ENCODE assay signal across 9 mouse cellular contexts in genomic region chr9:31278651-31279050, GRCm38 (mm10). TPM values are rescaled to one million over a fixed set of nuclear protein-coding genes. Genes with fewer than 3 reads are reported as not detected.
DNase-seq lines count a peak whose midpoint lies in the region; ATAC-seq and TF ChIP-seq lines count a peak whose summit lies in the region.
"Had no signal": no experiment of that assay in that cellular context is flagged by ENCODE, and none has a peak within 500 bp of the region (broad histone marks: within the 10 kb centered on the region; RNA-seq: fewer than 3 reads in every experiment).

No protein-coding gene starts in this region.

- no peak for ATAC-seq in forebrain, postnatal 0 days
- ATAC-seq in lung, embryonic 14.5 days (ENCODE audit: insufficient read depth), result no peak
- no peak for ATAC-seq in intestine, embryonic 14.5 days (replicated peaks; ENCODE audit: low FRiP score, low TSS enrichment, low read depth)
- ATAC-seq in neural tube, embryonic 13.5 days (ENCODE audit: low read depth), result no peak

- no peaks in the 10 kb centered on the region for H3K36me3 ChIP-seq in forebrain, embryonic 10.5 days (replicated peaks)
- H3K36me3 ChIP-seq in forebrain, postnatal 0 days (ENCODE audit: insufficient read depth), result no peaks in the 10 kb centered on the region
- no peaks in the 10 kb centered on the region for H3K36me3 ChIP-seq in lung, embryonic 14.5 days (ENCODE audit: insufficient read depth)
- H3K36me3 ChIP-seq in intestine, embryonic 14.5 days (ENCODE audit: control insufficient read depth, insufficient read depth, low read length), result no peaks in the 10 kb centered on the region
- no peaks in the 10 kb centered on the region for H3K36me3 ChIP-seq in neural tube, embryonic 13.5 days

- H3K4me3 ChIP-seq in forebrain, embryonic 10.5 days, result no peak overlapping the region
- no peak overlapping the region for H3K4me3 ChIP-seq in forebrain, postnatal 0 days (ENCODE audit: low read depth, low read length)
- no peak overlapping the region for H3K4me3 ChIP-seq in lung, embryonic 14.5 days (ENCODE audit: low read depth, low read length)
- no peak overlapping the region for H3K4me3 ChIP-seq in intestine, embryonic 14.5 days (ENCODE audit: low read depth, low read length)
- H3K4me3 ChIP-seq in neural tube, embryonic 13.5 days, result no peak overlapping the region
- no peak overlapping the region for H3K4me3 ChIP-seq in left cerebral cortex, adult 2 months

- no peaks in the 10 kb centered on the region for H3K9me3 ChIP-seq in forebrain, embryonic 10.5 days
- H3K9me3 ChIP-seq in forebrain, postnatal 0 days (ENCODE audit: low read length), result no peaks in the 10 kb centered on the region
- no peaks in the 10 kb centered on the region for H3K9me3 ChIP-seq in lung, embryonic 14.5 days (ENCODE audit: low read depth, low read length)
- no peaks in the 10 kb centered on the region for H3K9me3 ChIP-seq in intestine, embryonic 14.5 days (ENCODE audit: control insufficient read depth, low read length)
- no peaks in the 10 kb centered on the region for H3K9me3 ChIP-seq in neural tube, embryonic 13.5 days

- no peak overlapping the region for H3K4me2 ChIP-seq in forebrain, postnatal 0 days (ENCODE audit: low read depth)
- H3K4me2 ChIP-seq in lung, embryonic 14.5 days, result no peak overlapping the region
- no peak overlapping the region for H3K4me2 ChIP-seq in intestine, embryonic 14.5 days (ENCODE audit: low read length)
- H3K4me2 ChIP-seq in neural tube, embryonic 13.5 days, result no peak overlapping the region

- no peak overlapping the region for H3K9ac ChIP-seq in forebrain, postnatal 0 days
- no peak overlapping the region for H3K9ac ChIP-seq in lung, embryonic 14.5 days
- H3K9ac ChIP-seq in intestine, embryonic 14.5 days (ENCODE audit: low read length), result no peak overlapping the region
- no peak overlapping the region for H3K9ac ChIP-seq in neural tube, embryonic 13.5 days

- no peak for DNase-seq in forebrain, embryonic 10.5 days (ENCODE audit: extremely low spot score, low spot score)
- DNase-seq in forebrain, postnatal 0 days, result no peak
- DNase-seq in lung, embryonic 14.5 days, result no peak
- DNase-seq in lung, postnatal 14 days, result no peak
- no peak for DNase-seq in intestine, embryonic 14.5 days (ENCODE audit: low spot score)
- no peak for DNase-seq in thymus, postnatal 14 days
- DNase-seq in left cerebral cortex, adult 2 months (ENCODE audit: extremely low spot score in 1 of 2, low spot score in 2 of 2), result no peak
- DNase-seq: thymus, postnatal 36 days had no signal

- WGBS in forebrain, embryonic 10.5 days, result 84% methylated on average over 7 of the region's 7 CpGs
- WGBS in forebrain, postnatal 0 days, result 77% methylated on average over 7 of the region's 7 CpGs
- WGBS in lung, embryonic 14.5 days, result 70% methylated on average over 7 of the region's 7 CpGs
- WGBS in intestine, embryonic 14.5 days, result 70% methylated on average over 7 of the region's 7 CpGs
- 64% methylated on average over 7 of the region's 7 CpGs for WGBS in neural tube, embryonic 13.5 days

- TF ChIP-seq CTCF in forebrain, postnatal 0 days (IDR thresholded peaks at IDR 0.05; ENCODE audit: low read depth), result no peak
- no peak for TF ChIP-seq CTCF in lung, embryonic 14.5 days (IDR thresholded peaks at IDR 0.05; ENCODE audit: low read depth)
- no peak for TF ChIP-seq CTCF in left cerebral cortex, adult 2 months (IDR thresholded peaks at IDR 0.05)

- H3K27me3 ChIP-seq in forebrain, embryonic 10.5 days (ENCODE audit: poor library complexity, severe bottlenecking), result no peaks in the 10 kb centered on the region
- H3K27me3 ChIP-seq in forebrain, postnatal 0 days (ENCODE audit: insufficient read depth, low read length), result no peaks in the 10 kb centered on the region
- H3K27me3 ChIP-seq in lung, embryonic 14.5 days (ENCODE audit: insufficient read depth, low read length), result no peaks in the 10 kb centered on the region
- H3K27me3 ChIP-seq in intestine, embryonic 14.5 days (replicated peaks; ENCODE audit: control insufficient read depth, insufficient read depth, low read length), result no peaks in the 10 kb centered on the region
- H3K27me3 ChIP-seq in neural tube, embryonic 13.5 days, result no peaks in the 10 kb centered on the region

- peak overlapping the region; percentile 100 for H3K27ac ChIP-seq in forebrain, embryonic 10.5 days
- no peak overlapping the region for H3K27ac ChIP-seq in forebrain, postnatal 0 days (ENCODE audit: low read depth, low read length)
- H3K27ac ChIP-seq in lung, embryonic 14.5 days (ENCODE audit: low read depth), result peak overlapping the region; percentile 99; the same call in 1 of the 2 replicates
- H3K27ac ChIP-seq in intestine, embryonic 14.5 days (ENCODE audit: low read depth), result peak overlapping the region; percentile 100; the same call in 1 of the 2 replicates
- peak overlapping the region; percentile 100 for H3K27ac ChIP-seq in neural tube, embryonic 13.5 days (replicated peaks)
- H3K27ac ChIP-seq in left cerebral cortex, adult 2 months, result no peak overlapping the region

- H3K4me1 ChIP-seq in forebrain, embryonic 10.5 days, result peaks cover 34% of the 10 kb centered on the region
- H3K4me1 ChIP-seq in forebrain, postnatal 0 days (ENCODE audit: insufficient read depth), result peaks cover 12% of the 10 kb centered on the region; the same call in 1 of the 2 replicates
- H3K4me1 ChIP-seq in lung, embryonic 14.5 days (ENCODE audit: insufficient read depth), result peaks cover 9% of the 10 kb centered on the region; the same call in 1 of the 2 replicates
- peaks cover 13% of the 10 kb centered on the region for H3K4me1 ChIP-seq in intestine, embryonic 14.5 days (replicated peaks; ENCODE audit: control insufficient read depth, insufficient read depth, low read length)
- peaks cover 34% of the 10 kb centered on the region for H3K4me1 ChIP-seq in neural tube, embryonic 13.5 days (replicated peaks)

- intact Hi-C loops in left cerebral cortex, adult 2 months (cut with DNase I), result no loop called here

RNA-seq across cellular contexts. Expression of gene Prdm10, which starts 1.7 kb away (rescaled TPM):
- 8.2 and 8.9 TPM in 2 replicates for polyA plus RNA-seq in forebrain, embryonic 10.5 days (2016; fragmentation: Nextera tagmentation; extraction: Ambion mirVana)
- total RNA-seq in forebrain, postnatal 0 days (2014; rRNA removed), result 13.2 and 16.0 TPM in 2 replicates
- 3.4 and 5.1 TPM in 2 replicates for polyA plus RNA-seq in forebrain, postnatal 0 days (2015; fragmentation: Nextera tagmentation; extraction: Ambion mirVana)
- 5.7 and 6.7 TPM in 2 replicates for polyA plus RNA-seq in lung, embryonic 14.5 days (2014; fragmentation: Nextera tagmentation; extraction: Ambion mirVana)
- 6.0 and 6.4 TPM in 2 replicates for polyA plus RNA-seq in intestine, embryonic 14.5 days (2014; fragmentation: Nextera tagmentation; extraction: Ambion mirVana)
- polyA plus RNA-seq in neural tube, embryonic 13.5 days (2015; fragmentation: Nextera tagmentation; extraction: Ambion mirVana), result 6.1 and 7.5 TPM in 2 replicates
- total RNA-seq in left cerebral cortex, adult 2 months (2021), result 10 to 100 TPM; 23.1 to 24.5 TPM

Comparison
In these comparisons a context has a peak if more than half of its experiments do, and no peak if none do; other contexts are left out.
1. H3K27ac ChIP-seq: peak in forebrain, embryonic 10.5 days (single experiment), lung, embryonic 14.5 days (single experiment), intestine, embryonic 14.5 days (single experiment) and neural tube, embryonic 13.5 days (single experiment); none in forebrain, postnatal 0 days (single experiment) and left cerebral cortex, adult 2 months (single experiment).